18 mouse cellular contexts compared by ENCODE assay signal in genomic region chr3:144761454-144761853, GRCm38 (mm10). TPM values are rescaled to one million over a fixed set of nuclear protein-coding genes. Genes with fewer than 3 reads are reported as not detected.
DNase-seq lines count a peak whose midpoint lies in the region; ATAC-seq and TF ChIP-seq lines count a peak whose summit lies in the region.
"Had no signal": no experiment of that assay in that cellular context is flagged by ENCODE, and none has a peak within 500 bp of the region (broad histone marks: within the 10 kb centered on the region; RNA-seq: fewer than 3 reads in every experiment).

No protein-coding gene starts in this region.

- TF ChIP-seq EP300 in liver, embryonic 14.5 days (IDR thresholded peaks at IDR 0.05; ENCODE audit: low read depth): no peak
- no peak for TF ChIP-seq EP300 in stomach, postnatal 0 days (optimal IDR thresholded peaks at IDR 0.05)

- no peak for TF ChIP-seq CTCF in liver, embryonic 14.5 days (IDR thresholded peaks at IDR 0.05; ENCODE audit: low read depth)
- TF ChIP-seq CTCF in stomach, postnatal 0 days (IDR thresholded peaks at IDR 0.05; ENCODE audit: low read depth): no peak

- H3K9me3 ChIP-seq in heart, embryonic 15.5 days (replicated peaks): no peaks in the 10 kb centered on the region
- no peaks in the 10 kb centered on the region for H3K9me3 ChIP-seq in lung, embryonic 16.5 days (ENCODE audit: control insufficient read depth, low read length)
- H3K9me3 ChIP-seq in liver, embryonic 14.5 days (ENCODE audit: control insufficient read depth, low read length): no peaks in the 10 kb centered on the region
- H3K9me3 ChIP-seq in stomach, postnatal 0 days (ENCODE audit: control insufficient read depth, low read length): no peaks in the 10 kb centered on the region
- H3K9me3 ChIP-seq: embryonic facial prominence, embryonic 15.5 days; megakaryocyte, embryonic 14.5 days had no signal

- peaks cover 10% of the 10 kb centered on the region for H3K4me1 ChIP-seq in heart, embryonic 15.5 days (replicated peaks)
- peaks cover 7% of the 10 kb centered on the region for H3K4me1 ChIP-seq in lung, embryonic 16.5 days (replicated peaks; ENCODE audit: control insufficient read depth, insufficient read depth, low read length)
- H3K4me1 ChIP-seq in liver, embryonic 14.5 days (replicated peaks; ENCODE audit: control insufficient read depth in 2 of 2, insufficient read depth in 2 of 2, low read length in 1 of 2): no peaks in the 10 kb centered on the region; a peak in 1 of 4 replicates
- H3K4me1 ChIP-seq in stomach, postnatal 0 days (replicated peaks; ENCODE audit: control insufficient read depth, insufficient read depth): 0 out of 2 replicates have a peak, but pooled peaks cover 3% of the 10 kb centered on the region
- H3K4me1 ChIP-seq: embryonic facial prominence, embryonic 15.5 days had no signal

- peak overlapping the region; percentile 84 for H3K27ac ChIP-seq in heart, embryonic 15.5 days
- peak overlapping the region; percentile 55; the same call in 1 of the 2 replicates for H3K27ac ChIP-seq in lung, embryonic 16.5 days (ENCODE audit: low read length)
- no peak overlapping the region for H3K27ac ChIP-seq in liver, embryonic 14.5 days
- no peak overlapping the region for H3K27ac ChIP-seq in stomach, postnatal 0 days (replicated peaks)
- H3K27ac ChIP-seq: embryonic facial prominence, embryonic 15.5 days had no signal

- no peak for ATAC-seq in heart, embryonic 15.5 days (replicated peaks; ENCODE audit: insufficient number of reproducible peaks, insufficient read depth, low FRiP score, low read depth)
- ATAC-seq in lung, embryonic 16.5 days (ENCODE audit: low read depth): peak; percentile 28; the same call in 1 of the 2 replicates
- ATAC-seq in liver, embryonic 14.5 days (ENCODE audit: insufficient read depth): no peak
- ATAC-seq in stomach, postnatal 0 days (ENCODE audit: low FRiP score, low TSS enrichment): no peak
- ATAC-seq: forebrain, embryonic 14.5 days; Patski had no signal

- no peaks in the 10 kb centered on the region for H3K27me3 ChIP-seq in heart, embryonic 15.5 days
- no peaks in the 10 kb centered on the region for H3K27me3 ChIP-seq in lung, embryonic 16.5 days (ENCODE audit: control insufficient read depth, insufficient read depth, low read depth, low read length)
- H3K27me3 ChIP-seq in liver, embryonic 14.5 days (ENCODE audit: control insufficient read depth, insufficient read depth, low read length): no peaks in the 10 kb centered on the region
- H3K27me3 ChIP-seq in stomach, postnatal 0 days (ENCODE audit: control insufficient read depth, insufficient read depth, low read length): no peaks in the 10 kb centered on the region
- H3K27me3 ChIP-seq: embryonic facial prominence, embryonic 15.5 days; megakaryocyte, embryonic 14.5 days had no signal

- 55% methylated on average over 6 of the region's 6 CpGs for WGBS in heart, embryonic 15.5 days
- 35% methylated on average over 6 of the region's 6 CpGs for WGBS in lung, embryonic 16.5 days
- 38% methylated on average over 6 of the region's 6 CpGs for WGBS in liver, embryonic 14.5 days (ENCODE audit: insufficient replicate concordance)
- 18% methylated on average over 6 of the region's 6 CpGs for WGBS in stomach, postnatal 0 days

- no peak overlapping the region for H3K9ac ChIP-seq in heart, embryonic 15.5 days
- H3K9ac ChIP-seq in lung, embryonic 16.5 days (ENCODE audit: low read length): no peak overlapping the region
- H3K9ac ChIP-seq in liver, embryonic 14.5 days (replicated peaks): no peak overlapping the region
- H3K9ac ChIP-seq in stomach, postnatal 0 days (ENCODE audit: low read length): no peak overlapping the region
- H3K9ac ChIP-seq: embryonic facial prominence, embryonic 15.5 days had no signal

- 0 out of 2 replicates have a peak overlapping the region, but pooled peaks have one; percentile 41 for H3K4me3 ChIP-seq in heart, embryonic 15.5 days
- no peak overlapping the region for H3K4me3 ChIP-seq in lung, embryonic 16.5 days (ENCODE audit: low read length)
- H3K4me3 ChIP-seq in liver, embryonic 14.5 days (ENCODE audit: insufficient read depth in 1 of 2, low read depth in 2 of 2, low read length in 2 of 2): no peak overlapping the region
- no peak overlapping the region for H3K4me3 ChIP-seq in stomach, postnatal 0 days (ENCODE audit: low read depth, low read length)
- H3K4me3 ChIP-seq: embryonic facial prominence, embryonic 15.5 days; megakaryocyte, embryonic 14.5 days had no signal

- peak overlapping the region; percentile 53 for H3K4me2 ChIP-seq in heart, embryonic 15.5 days
- H3K4me2 ChIP-seq in lung, embryonic 16.5 days (ENCODE audit: low read depth, low read length): peak overlapping the region; percentile 19; the same call in 1 of the 2 replicates
- peak overlapping the region; percentile 17; the same call in 1 of the 2 replicates for H3K4me2 ChIP-seq in liver, embryonic 14.5 days (ENCODE audit: low read depth)
- H3K4me2 ChIP-seq in stomach, postnatal 0 days (replicated peaks; ENCODE audit: low read depth): no peak overlapping the region
- H3K4me2 ChIP-seq: embryonic facial prominence, embryonic 15.5 days had no signal

- no peak for DNase-seq in heart, postnatal 4 days
- no peak for DNase-seq in lung, postnatal 14 days
- DNase-seq in liver, embryonic 14.5 days (ENCODE audit: low read depth in 3 of 3, low spot score in 3 of 3): no peak
- DNase-seq in stomach, postnatal 0 days (ENCODE audit: low spot score): peak; percentile 18
- DNase-seq in thymus, postnatal 4 days: no peak
- DNase-seq in gastrocnemius, adult 8-10 months (ENCODE audit: low spot score in 2 of 2): no peak
- DNase-seq: cerebellum, postnatal 25 days; gastrocnemius, postnatal 25 days had no signal

- H3K36me3 ChIP-seq in heart, embryonic 15.5 days: no peaks in the 10 kb centered on the region
- H3K36me3 ChIP-seq in lung, embryonic 16.5 days (ENCODE audit: control insufficient read depth, insufficient read depth, low read length): no peaks in the 10 kb centered on the region
- no peaks in the 10 kb centered on the region for H3K36me3 ChIP-seq in liver, embryonic 14.5 days (replicated peaks; ENCODE audit: control insufficient read depth, insufficient read depth, low read depth)
- H3K36me3 ChIP-seq in stomach, postnatal 0 days (ENCODE audit: control insufficient read depth, insufficient read depth, low read length): no peaks in the 10 kb centered on the region
- H3K36me3 ChIP-seq: embryonic facial prominence, embryonic 15.5 days had no signal

RNA-seq across cellular contexts. Expression of gene Clca3a1, which starts 0.7 kb away (rescaled TPM):
- polyA plus RNA-seq in heart, embryonic 15.5 days (2015; fragmentation: Nextera tagmentation; extraction: Ambion mirVana): 17.3 and 19.6 TPM in 2 replicates
- total RNA-seq in heart, postnatal 4 days (2021): 10 to 100 TPM; 11.1 to 12.2 TPM
- 3.8 and 4.0 TPM in 2 replicates for polyA plus RNA-seq in lung, embryonic 16.5 days (2015; fragmentation: Nextera tagmentation; extraction: Ambion mirVana)
- 4.0 and 5.4 TPM in 2 replicates for polyA plus RNA-seq in liver, embryonic 14.5 days (2012; rRNA removed)
- 3.0 and 4.2 TPM in 2 replicates for polyA plus RNA-seq in liver, embryonic 14.5 days (2014; fragmentation: Nextera tagmentation; extraction: Ambion mirVana)
- polyA plus RNA-seq in stomach, postnatal 0 days (2015; fragmentation: Nextera tagmentation; extraction: Ambion mirVana): 0.70 and 0.82 TPM in 2 replicates
- total RNA-seq in gastrocnemius, adult 8-10 months (2022): under 1 TPM in 3 of 4 experiments, not detected in 1; 0.07 to 0.27 (median 0.07) TPM
- polyA plus RNA-seq: hindbrain, embryonic 11.5 days had no signal

RNA-seq across cellular contexts. Expression of gene Sh3glb1, which starts 41.3 kb away (rescaled TPM):
- 133 and 152 TPM in 2 replicates for polyA plus RNA-seq in heart, embryonic 15.5 days (2015; fragmentation: Nextera tagmentation; extraction: Ambion mirVana)
- total RNA-seq in heart, postnatal 4 days (2021): 100 to 1,000 TPM; 260 to 261 TPM
- polyA plus RNA-seq in lung, embryonic 16.5 days (2015; fragmentation: Nextera tagmentation; extraction: Ambion mirVana): 106 and 119 TPM in 2 replicates
- 7.8 and 11.7 TPM in 2 replicates for polyA plus RNA-seq in liver, embryonic 14.5 days (2012; rRNA removed)
- 74.4 and 80.3 TPM in 2 replicates for polyA plus RNA-seq in liver, embryonic 14.5 days (2014; fragmentation: Nextera tagmentation; extraction: Ambion mirVana)
- polyA plus RNA-seq in stomach, postnatal 0 days (2015; fragmentation: Nextera tagmentation; extraction: Ambion mirVana): 125 and 130 TPM in 2 replicates
- 100 to 1,000 TPM; 304 to 397 (median 329) TPM for total RNA-seq in gastrocnemius, adult 8-10 months (2022)

RNA-seq across cellular contexts. Expression of gene Clca3a2, which starts 57.8 kb away (rescaled TPM):
- polyA plus RNA-seq in heart, embryonic 15.5 days (2015; fragmentation: Nextera tagmentation; extraction: Ambion mirVana): 7.5 and 15.0 TPM in 2 replicates
- total RNA-seq in heart, postnatal 4 days (2021): 1 to 10 TPM; 1.5 to 2.0 TPM
- 1.8 and 4.0 TPM in 2 replicates for polyA plus RNA-seq in lung, embryonic 16.5 days (2015; fragmentation: Nextera tagmentation; extraction: Ambion mirVana)
- polyA plus RNA-seq in liver, embryonic 14.5 days (2012; rRNA removed): not detected in 2 replicates
- not detected in 2 replicates for polyA plus RNA-seq in liver, embryonic 14.5 days (2014; fragmentation: Nextera tagmentation; extraction: Ambion mirVana)
- polyA plus RNA-seq in stomach, postnatal 0 days (2015; fragmentation: Nextera tagmentation; extraction: Ambion mirVana): 0.22 and 0.23 TPM in 2 replicates
- not detected for total RNA-seq in gastrocnemius, adult 8-10 months (2022)
- total RNA-seq: adrenal gland, adult 18-20 months; gastrocnemius, postnatal 25 days; layer of hippocampus, postnatal 25 days had no signal
- polyA plus RNA-seq: forebrain, embryonic 14.5 days; limb, embryonic 11.5 days had no signal

Comparison
In these comparisons a context has a peak if more than half of its experiments do, and no peak if none do; other contexts are left out.
1. H3K27ac ChIP-seq: peak in heart, embryonic 15.5 days (single experiment) and lung, embryonic 16.5 days (single experiment); none in liver, embryonic 14.5 days (single experiment) and stomach, postnatal 0 days (single experiment).